Mouse (Mus musculus) CH12.LX (cell line): ENCODE data around the gene Trim12c. TPM values are rescaled to one million over a fixed set of nuclear protein-coding genes. Genes with fewer than 3 reads are reported as not detected.

Source experiments
- DNase-seq: peaks from one replicate; pipeline ENCODE4 v3.0.0-alpha.2; 2013; ENCODE audit errors: extremely low read depth
- H3K27ac ChIP-seq: 2 replicates; pipeline ENCODE4 v1.5.1; 2012; ENCODE audit warnings: low read depth, mild to moderate bottlenecking, control low read depth, moderate library complexity; ENCODE audit not compliant: insufficient read depth
- H3K27me3 ChIP-seq: replicated peaks from 2 replicates; pipeline ENCODE3; 2012; ENCODE audit warnings: inconsistent platforms
- H3K36me3 ChIP-seq, 2 experiments: replicated peaks in 1 of 2; 2 replicates each; pipeline versions ENCODE3 to v1.6.1; 2012; ENCODE audit warnings: inconsistent platforms in 1 of 2, low read length in 1 of 2, mild to moderate bottlenecking in 1 of 2, mixed read lengths in 1 of 2, moderate library complexity in 1 of 2; ENCODE audit not compliant: control insufficient read depth in 1 of 2, insufficient read depth in 1 of 2
- H3K4me1 ChIP-seq, 2 experiments: 2 replicates each; pipeline ENCODE4 v1.6.1; 2012; ENCODE audit warnings: inconsistent platforms in 1 of 2, moderate library complexity in 1 of 2; ENCODE audit not compliant: insufficient read depth in 2 of 2, control insufficient read depth in 1 of 2
- H3K4me2 ChIP-seq: 2 replicates; pipeline ENCODE4 v1.6.1; 2012; ENCODE audit warnings: low read depth, mild to moderate bottlenecking, control low read depth; ENCODE audit not compliant: poor library complexity, insufficient read depth, severe bottlenecking
- H3K4me3 ChIP-seq, 3 experiments: fragments of 150-350 bp in 1 of 3; sonication (generic) in 1 of 3; replicated peaks in 1 of 3; 2 replicates each; pipeline versions ENCODE3 to v1.5.1; 2011 to 2012; ENCODE audit warnings: low read depth in 2 of 3, low read length in 2 of 3, mild to moderate bottlenecking in 2 of 3, moderate library complexity in 2 of 3, control low read depth in 1 of 3, improper control_type of control experiment in 1 of 3, inconsistent platforms in 1 of 3, mixed read lengths in 1 of 3; ENCODE audit not compliant: poor library complexity in 1 of 3
- H3K79me2 ChIP-seq: replicated peaks from 2 replicates; pipeline ENCODE4 v1.6.1; 2012; ENCODE audit warnings: mild to moderate bottlenecking, moderate library complexity; ENCODE audit not compliant: control insufficient read depth, poor library complexity, insufficient read depth, severe bottlenecking; ENCODE audit errors: extremely low read depth
- H3K9ac ChIP-seq: 2 replicates; pipeline ENCODE4 v1.6.1; 2012; ENCODE audit warnings: low read depth, mild to moderate bottlenecking, control low read depth, moderate library complexity; ENCODE audit not compliant: insufficient read depth
- H3K9me3 ChIP-seq: replicated peaks from 2 replicates; pipeline ENCODE3; 2012; ENCODE audit warnings: low read length, inconsistent platforms, mixed read lengths
- BHLHE40 ChIP-seq: IDR thresholded peaks from 2 replicates; pipeline ENCODE4 v1.6.1; 2011; ENCODE audit warnings: mild to moderate bottlenecking, low read depth, low read length, improper control_type of control experiment
- E2F4 ChIP-seq: IDR thresholded peaks from 2 replicates; pipeline ENCODE4 v1.6.1; 2011; ENCODE audit warnings: low read depth, low read length, improper control_type of control experiment; ENCODE audit not compliant: insufficient replicate concordance
- ETS1 ChIP-seq: conservative IDR thresholded peaks from 2 replicates; pipeline ENCODE4 v1.6.1; 2012; ENCODE audit warnings: low read depth, mild to moderate bottlenecking, inconsistent platforms, low read length, improper control_type of control experiment, moderate library complexity
- MAZ ChIP-seq: IDR thresholded peaks from 2 replicates; pipeline ENCODE4 v1.6.1; 2012; ENCODE audit warnings: low read depth, mild to moderate bottlenecking, inconsistent platforms, low read length, improper control_type of control experiment, moderate library complexity
- MEF2A ChIP-seq: IDR thresholded peaks from 2 replicates; pipeline ENCODE4 v1.6.1; 2014; ENCODE audit warnings: low read depth, mild to moderate bottlenecking, inconsistent platforms, low read length, improper control_type of control experiment, borderline replicate concordance
- MXI1 ChIP-seq: IDR thresholded peaks from 2 replicates; pipeline ENCODE4 v1.6.1; 2011; ENCODE audit warnings: mild to moderate bottlenecking, low read depth, low read length, improper control_type of control experiment
- RCOR1 ChIP-seq: conservative IDR thresholded peaks from 2 replicates; pipeline ENCODE4 v1.6.1; 2012; ENCODE audit warnings: low read depth, mild to moderate bottlenecking, inconsistent platforms, low read length, improper control_type of control experiment
- UBTF ChIP-seq: IDR thresholded peaks from 2 replicates; pipeline ENCODE4 v1.6.1; 2012; ENCODE audit warnings: low read depth, mild to moderate bottlenecking, inconsistent platforms, low read length, improper control_type of control experiment, moderate library complexity
- ZC3H11A ChIP-seq: IDR thresholded peaks from 2 replicates; pipeline ENCODE4 v1.6.1; 2012; ENCODE audit warnings: low read depth, mild to moderate bottlenecking, inconsistent platforms, low read length, improper control_type of control experiment
- ZNF384 ChIP-seq: IDR thresholded peaks from 2 replicates; pipeline ENCODE4 v1.6.1; 2012; ENCODE audit warnings: low read depth, low read length, improper control_type of control experiment, inconsistent platforms
- dilution Hi-C: fragments of 300-500 bp; cut with MboI; formaldehyde crosslinking; loops from 2 replicates; pipeline ENCODE4 v1.14.3; 2020; ENCODE audit warnings: low sequenced_read_pairs; ENCODE audit not compliant: extremely low pct_unique_long_range_greater_than_20kb, extremely low pct_ligation_motif_present
- in situ Hi-C: fragments of 300-500 bp; cut with MboI; formaldehyde crosslinking; loops from 3 replicates; pipeline ENCODE4 v1.14.3; 2019; ENCODE audit warnings: low sequenced_read_pairs, low pct_ligation_motif_present, low pct_unique_long_range_greater_than_20kb, mixed read lengths
- polyA plus RNA-seq: library from polyadenylated mRNA; unstranded; fragments of >175 nt; gene quantifications from 2 replicates; pipeline ENCODE4 v1.2.1, GENCODE M21; 2012; ENCODE audit warnings: low read depth; ENCODE audit not compliant: insufficient read length
- total RNA-seq, 2 experiments: library from RNA; depleted of rRNA; stranded (reverse); fragments of 300-350 nt in 1 of 2; fragments of >200 nt in 1 of 2; gene quantifications; 2 replicates each; pipeline ENCODE4 v1.2.3; 2012 to 2014

Trim12c gene
- total and polyA plus RNA-seq, 3 experiments: 9.9 to 17.7 (median 16.7) TPM

DNA sequence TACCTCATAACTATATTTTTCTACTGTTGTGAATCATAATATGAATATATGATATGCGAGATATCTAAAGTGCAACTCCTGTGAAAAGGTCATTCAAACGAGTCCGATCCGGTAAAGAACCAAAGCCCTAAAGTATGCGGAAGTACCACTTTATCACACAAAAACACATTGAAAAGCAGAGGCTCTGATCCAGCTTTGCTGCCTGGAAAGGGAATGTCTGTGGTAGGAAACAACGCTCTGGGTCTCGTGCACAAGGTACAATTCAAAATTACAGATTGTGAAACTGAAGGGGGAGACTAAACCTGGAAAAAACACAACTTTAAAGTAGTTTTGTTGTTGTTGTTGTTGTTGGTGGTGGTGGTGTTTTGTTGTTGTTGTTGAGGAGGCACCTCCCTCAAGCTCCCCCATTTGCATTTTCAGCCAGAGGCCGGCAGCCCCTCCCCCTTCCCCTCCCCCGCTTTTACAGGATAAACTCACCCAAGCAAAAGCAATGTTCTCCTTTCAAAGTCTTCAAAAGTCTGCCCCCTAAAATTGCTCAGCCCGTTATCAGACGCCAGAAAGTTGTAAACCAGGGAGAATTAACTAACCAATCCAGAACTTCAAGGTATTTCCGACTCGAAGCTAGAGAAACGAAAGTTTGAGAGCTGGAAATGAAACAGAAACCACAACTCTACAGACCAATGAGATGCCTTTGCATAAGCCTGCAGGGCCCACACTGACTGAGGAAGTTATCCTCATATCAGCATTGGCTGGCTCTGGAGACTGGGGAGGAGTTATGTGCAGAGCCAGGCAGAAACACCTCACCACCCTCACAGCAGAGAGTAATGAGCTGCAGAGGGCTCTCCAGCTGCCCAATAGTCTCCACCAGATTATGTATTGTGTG, at the start of gene Trim12c (continued):
- no peak for TF ChIP-seq ZC3H11A

- Histone ChIP-seq H3K36me3 (no peaks in the 10 kb centered on the region), H3K79me2 (no peaks in the 10 kb centered on the region), H3K4me2 (no peak overlapping the region), H3K27me3 (no peaks in the 10 kb centered on the region), H3K27ac (no peak overlapping the region), H3K9ac (no peak overlapping the region), H3K4me3 (no peak overlapping the region), H3K9me3 (no peaks in the 10 kb centered on the region), H3K4me1 (peaks cover 0 to 22% of the 10 kb centered on the region in 2 experiments; a peak in 2 of 4 replicates)
- TF ChIP-seq MXI1: no peak
- no peak for TF ChIP-seq UBTF
- no peak for TF ChIP-seq MEF2A
- TF ChIP-seq MAZ: no peak
- no peak for TF ChIP-seq RCOR1
- no peak for TF ChIP-seq ETS1
- no peak for TF ChIP-seq E2F4
- DNase-seq: no peak
- dilution Hi-C loops (no loop called here), in situ Hi-C loops (no loop called here)
Observed at GRCm38 (mm10) chr7:104401140-104401539, 48.0 kb upstream of the Trim12c start.

DNA sequence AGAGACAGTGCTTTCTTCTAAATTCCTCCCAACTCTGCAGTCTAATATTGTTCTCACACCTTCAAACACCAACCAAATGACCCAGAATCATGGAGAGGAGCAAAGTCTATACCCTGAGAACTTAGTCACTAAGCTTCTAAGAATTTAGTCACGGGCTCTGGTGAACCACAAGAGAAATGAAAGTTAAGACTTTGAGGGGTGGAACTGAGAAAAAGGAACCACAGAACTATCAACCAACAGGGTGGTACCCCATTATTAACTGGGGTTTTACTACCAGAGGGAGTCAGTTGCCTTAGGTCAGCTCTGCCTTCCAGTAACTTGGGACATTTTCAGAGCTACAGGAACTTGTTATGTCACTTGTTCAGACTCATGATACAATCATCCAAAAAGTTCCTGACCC, 47.5 kb upstream of the Trim12c start, which contains the start of gene Trim30c:
Gene Trim30c, minus strand, starts transcription at position 140 of the 400 bp plus-strand sequence.
- Histone ChIP-seq H3K4me1 (peaks cover 0 to 22% of the 10 kb centered on the region in 2 experiments; a peak in 2 of 4 replicates), H3K9me3 (no peaks in the 10 kb centered on the region), H3K9ac (no peak within 1 kb of the TSS), H3K27me3 (no peaks in the 10 kb centered on the region), H3K4me2 (no peak within 1 kb of the TSS), H3K4me3 (no peak within 1 kb of the TSS), H3K79me2 (no peaks in the 10 kb centered on the region), H3K27ac (no peak within 1 kb of the TSS), H3K36me3 (no peaks in the 10 kb centered on the region)
- no peak for DNase-seq
- TF ChIP-seq BHLHE40 (peak; percentile 36; the same call in 1 of the 2 replicates), ZNF384 (no peak)
- in situ Hi-C loops (no loop called here), dilution Hi-C loops (no loop called here)
